Comparison of ENCODE assay signal across 22 mouse cellular contexts in the genomic region with DNA sequence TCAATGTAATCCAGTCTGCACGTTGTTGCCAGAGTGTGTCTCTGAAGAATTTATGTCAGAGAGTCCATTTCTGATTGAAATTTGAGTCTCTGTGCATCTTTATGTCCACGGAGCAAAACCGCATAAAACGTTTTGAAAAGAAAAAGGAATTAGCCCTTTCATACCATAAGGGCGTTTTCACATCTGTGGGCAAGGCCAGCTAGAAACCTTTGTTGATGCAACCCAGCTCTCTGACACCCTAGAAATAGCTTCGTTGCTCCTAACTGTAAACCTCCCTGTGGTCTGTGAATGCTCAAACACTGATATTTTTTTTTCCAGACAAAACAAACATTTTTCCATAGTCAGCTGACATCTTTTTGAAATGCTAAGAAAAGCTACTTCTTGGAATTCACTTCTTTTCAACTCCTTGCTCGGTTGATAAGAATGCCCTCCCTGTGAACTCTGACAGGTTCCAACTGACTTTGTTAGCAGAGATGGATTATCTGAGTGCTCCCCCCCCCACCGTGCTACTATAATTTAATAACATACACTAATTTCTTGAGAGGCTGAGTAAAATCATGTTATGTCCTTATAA. TPM values are rescaled to one million over a fixed set of nuclear protein-coding genes. Genes with fewer than 3 reads are reported as not detected.
A peak's percentile ranks its signal among the peaks of the same experiment; 100 is the strongest.
DNase-seq lines count a peak whose midpoint lies in the region; ATAC-seq lines count a peak whose summit lies in the region.
"Had no signal": no experiment of that assay in that cellular context is flagged by ENCODE, and none has a peak within 500 bp of the region (broad histone marks: within the 10 kb centered on the region; RNA-seq: fewer than 3 reads in every experiment).

No protein-coding gene starts in this region.

- H3K27ac ChIP-seq in kidney, embryonic 16.5 days (ENCODE audit: low read length), result no peak overlapping the region; the same call in 1 of the 2 replicates
- no peak overlapping the region for H3K27ac ChIP-seq in midbrain, embryonic 14.5 days (replicated peaks; ENCODE audit: low read depth, low read length)
- H3K27ac ChIP-seq in midbrain, embryonic 16.5 days (ENCODE audit: low read length), result no peak overlapping the region
- no peak overlapping the region; the same call in 1 of the 2 replicates for H3K27ac ChIP-seq in embryonic facial prominence, embryonic 14.5 days (replicated peaks; ENCODE audit: low read depth, low read length)
- H3K27ac ChIP-seq: forebrain, embryonic 13.5 days; heart, embryonic 13.5 days; limb, embryonic 13.5 days; liver, embryonic 14.5 days had no signal

- no peak for DNase-seq in kidney, postnatal 10 days
- peak; percentile 12 for DNase-seq in midbrain, embryonic 14.5 days
- DNase-seq in embryonic facial prominence, embryonic 14.5 days (ENCODE audit: low spot score), result peak; percentile 62
- no peak for DNase-seq in cerebellum, postnatal 4 days (ENCODE audit: low spot score in 2 of 2)
- no peak for DNase-seq in spleen, postnatal 10 days (ENCODE audit: low spot score in 2 of 2)
- DNase-seq: cerebellum, postnatal 10 days; gastrocnemius, postnatal 10 days; heart, adult 18-20 months; kidney, adult 18-20 months; layer of hippocampus, postnatal 36 days; lung, postnatal 36 days; thymus, postnatal 14 days had no signal

- H3K9ac ChIP-seq in kidney, embryonic 16.5 days (replicated peaks; ENCODE audit: low read length), result no peak overlapping the region
- H3K9ac ChIP-seq in midbrain, embryonic 14.5 days (replicated peaks; ENCODE audit: low read length), result no peak overlapping the region
- no peak overlapping the region for H3K9ac ChIP-seq in midbrain, embryonic 16.5 days (ENCODE audit: low read depth, low read length)
- H3K9ac ChIP-seq in embryonic facial prominence, embryonic 14.5 days (ENCODE audit: low read depth, low read length), result no peak overlapping the region
- H3K9ac ChIP-seq: forebrain, embryonic 13.5 days; heart, embryonic 13.5 days; limb, embryonic 13.5 days; liver, embryonic 14.5 days had no signal

- no peaks in the 10 kb centered on the region for H3K36me3 ChIP-seq in kidney, embryonic 16.5 days (ENCODE audit: insufficient read depth, low read length)
- H3K36me3 ChIP-seq in midbrain, embryonic 14.5 days (ENCODE audit: control insufficient read depth, insufficient read depth, low read length), result no peaks in the 10 kb centered on the region
- no peaks in the 10 kb centered on the region for H3K36me3 ChIP-seq in midbrain, embryonic 16.5 days (ENCODE audit: control insufficient read depth, insufficient read depth, low read length)
- H3K36me3 ChIP-seq in embryonic facial prominence, embryonic 14.5 days (ENCODE audit: control insufficient read depth, insufficient read depth, low read length), result no peaks in the 10 kb centered on the region
- H3K36me3 ChIP-seq: heart, embryonic 13.5 days; limb, embryonic 13.5 days had no signal

- H3K4me2 ChIP-seq in kidney, embryonic 16.5 days (replicated peaks; ENCODE audit: low read depth, low read length), result 0 out of 2 replicates have a peak overlapping the region, but pooled peaks have one; percentile 3
- no peak overlapping the region for H3K4me2 ChIP-seq in midbrain, embryonic 14.5 days (ENCODE audit: low read length)
- H3K4me2 ChIP-seq in midbrain, embryonic 16.5 days (ENCODE audit: low read length), result no peak overlapping the region
- H3K4me2 ChIP-seq in embryonic facial prominence, embryonic 14.5 days (ENCODE audit: low read depth, low read length), result no peak overlapping the region
- H3K4me2 ChIP-seq: forebrain, embryonic 13.5 days; heart, embryonic 13.5 days; limb, embryonic 13.5 days had no signal

- H3K4me1 ChIP-seq in kidney, embryonic 16.5 days (ENCODE audit: insufficient read depth, low read length), result no peaks in the 10 kb centered on the region
- H3K4me1 ChIP-seq in midbrain, embryonic 14.5 days (ENCODE audit: control insufficient read depth, insufficient read depth, low read length), result peaks cover 17% of the 10 kb centered on the region
- H3K4me1 ChIP-seq in midbrain, embryonic 16.5 days (ENCODE audit: control insufficient read depth, insufficient read depth, low read length), result peaks cover 11% of the 10 kb centered on the region
- H3K4me1 ChIP-seq in embryonic facial prominence, embryonic 14.5 days (ENCODE audit: control insufficient read depth, insufficient read depth, low read length), result peaks cover 10% of the 10 kb centered on the region

- 18% methylated on average over 8 of the region's 8 CpGs for WGBS in kidney, embryonic 16.5 days
- WGBS in midbrain, embryonic 14.5 days, result 24% methylated on average over 8 of the region's 8 CpGs
- 17% methylated on average over 8 of the region's 8 CpGs for WGBS in midbrain, embryonic 16.5 days
- 14% methylated on average over 8 of the region's 8 CpGs for WGBS in embryonic facial prominence, embryonic 14.5 days

- H3K4me3 ChIP-seq in kidney, embryonic 16.5 days (ENCODE audit: low read length), result no peak overlapping the region
- no peak overlapping the region for H3K4me3 ChIP-seq in midbrain, embryonic 14.5 days (replicated peaks; ENCODE audit: low read depth, low read length)
- no peak overlapping the region for H3K4me3 ChIP-seq in midbrain, embryonic 16.5 days (ENCODE audit: low read depth, low read length)
- H3K4me3 ChIP-seq in embryonic facial prominence, embryonic 14.5 days (ENCODE audit: low read depth, low read length), result no peak overlapping the region
- H3K4me3 ChIP-seq: erythroblast, embryonic 14.5 days; forebrain, embryonic 13.5 days; heart, embryonic 13.5 days; limb, embryonic 13.5 days; myocyte had no signal

- no peaks in the 10 kb centered on the region for H3K27me3 ChIP-seq in kidney, embryonic 16.5 days (ENCODE audit: insufficient read depth, low read length)
- no peaks in the 10 kb centered on the region for H3K27me3 ChIP-seq in midbrain, embryonic 14.5 days (ENCODE audit: control insufficient read depth, insufficient read depth, low read length)
- no peaks in the 10 kb centered on the region for H3K27me3 ChIP-seq in midbrain, embryonic 16.5 days (ENCODE audit: control insufficient read depth, insufficient read depth, low read depth, low read length)
- H3K27me3 ChIP-seq in embryonic facial prominence, embryonic 14.5 days (replicated peaks; ENCODE audit: control insufficient read depth, insufficient read depth, low read length), result no peaks in the 10 kb centered on the region
- H3K27me3 ChIP-seq: forebrain, embryonic 13.5 days; heart, embryonic 13.5 days had no signal

- H3K9me3 ChIP-seq in kidney, embryonic 16.5 days (ENCODE audit: low read length), result no peaks in the 10 kb centered on the region
- H3K9me3 ChIP-seq in midbrain, embryonic 14.5 days (ENCODE audit: control insufficient read depth, low read length), result no peaks in the 10 kb centered on the region
- no peaks in the 10 kb centered on the region for H3K9me3 ChIP-seq in midbrain, embryonic 16.5 days (replicated peaks; ENCODE audit: control insufficient read depth, low read length, poor library complexity, severe bottlenecking)
- H3K9me3 ChIP-seq in embryonic facial prominence, embryonic 14.5 days (ENCODE audit: control insufficient read depth, low read length), result no peaks in the 10 kb centered on the region
- H3K9me3 ChIP-seq: forebrain, embryonic 13.5 days; heart, embryonic 13.5 days; limb, embryonic 13.5 days had no signal

- no peak for ATAC-seq in kidney, embryonic 16.5 days (ENCODE audit: low FRiP score, low TSS enrichment)
- no peak for ATAC-seq in midbrain, embryonic 14.5 days (ENCODE audit: low FRiP score, low TSS enrichment)
- no peak for ATAC-seq in midbrain, embryonic 16.5 days
- ATAC-seq in embryonic facial prominence, embryonic 14.5 days (ENCODE audit: low read depth), result peak; percentile 60; the same call in 1 of the 2 replicates
- ATAC-seq: activated CD4-positive, CD25-positive, alpha-beta regulatory T cell, adult 4 months; forebrain, embryonic 13.5 days; hindbrain, embryonic 16.5 days had no signal

RNA-seq across cellular contexts. Expression of a gene that starts 40.3 kb away (rescaled TPM):
- polyA plus RNA-seq in kidney, embryonic 16.5 days (2015; fragmentation: Nextera tagmentation; extraction: Ambion mirVana), result 48.9 and 49.6 TPM in 2 replicates
- 64.2 and 66.3 TPM in 2 replicates for polyA plus RNA-seq in midbrain, embryonic 14.5 days (2014; fragmentation: Nextera tagmentation; extraction: Ambion mirVana)
- polyA plus RNA-seq in midbrain, embryonic 16.5 days (2015; fragmentation: Nextera tagmentation; extraction: Ambion mirVana), result 64.1 and 69.3 TPM in 2 replicates
- 57.5 and 58.9 TPM in 2 replicates for polyA plus RNA-seq in embryonic facial prominence, embryonic 14.5 days (2014; fragmentation: Nextera tagmentation; extraction: Ambion mirVana)

RNA-seq across cellular contexts. Expression of a gene that starts 40.9 kb away (rescaled TPM):
- 1.7 and 2.2 TPM in 2 replicates for polyA plus RNA-seq in kidney, embryonic 16.5 days (2015; fragmentation: Nextera tagmentation; extraction: Ambion mirVana)
- 2.0 and 2.2 TPM in 2 replicates for polyA plus RNA-seq in midbrain, embryonic 14.5 days (2014; fragmentation: Nextera tagmentation; extraction: Ambion mirVana)
- polyA plus RNA-seq in midbrain, embryonic 16.5 days (2015; fragmentation: Nextera tagmentation; extraction: Ambion mirVana), result 4.6 and 5.1 TPM in 2 replicates
- polyA plus RNA-seq in embryonic facial prominence, embryonic 14.5 days (2014; fragmentation: Nextera tagmentation; extraction: Ambion mirVana), result 2.9 and 7.2 TPM in 2 replicates
- polyA plus RNA-seq: activated CD4-positive, CD25-positive, alpha-beta regulatory T cell, adult 4 months; erythroblast, embryonic 14.5 days had no signal

Comparison
In these comparisons a context has a peak if more than half of its experiments do, and no peak if none do; other contexts are left out.
1. DNase-seq: peak in midbrain, embryonic 14.5 days (single experiment) and embryonic facial prominence, embryonic 14.5 days (single experiment); none in kidney, postnatal 10 days (single experiment), cerebellum, postnatal 4 days (0 of 2) and spleen, postnatal 10 days (0 of 2).